Mouse (Mus musculus) kidney, postnatal 25 days (tissue): ENCODE data around the gene Fcamr.

Experiments
- DNase-seq, 2 experiments: peaks; one replicate each; pipeline ENCODE4 v3.0.0; 2021; ENCODE audit warnings: mixed read lengths in 2 of 2

The Fcamr gene

DNA sequence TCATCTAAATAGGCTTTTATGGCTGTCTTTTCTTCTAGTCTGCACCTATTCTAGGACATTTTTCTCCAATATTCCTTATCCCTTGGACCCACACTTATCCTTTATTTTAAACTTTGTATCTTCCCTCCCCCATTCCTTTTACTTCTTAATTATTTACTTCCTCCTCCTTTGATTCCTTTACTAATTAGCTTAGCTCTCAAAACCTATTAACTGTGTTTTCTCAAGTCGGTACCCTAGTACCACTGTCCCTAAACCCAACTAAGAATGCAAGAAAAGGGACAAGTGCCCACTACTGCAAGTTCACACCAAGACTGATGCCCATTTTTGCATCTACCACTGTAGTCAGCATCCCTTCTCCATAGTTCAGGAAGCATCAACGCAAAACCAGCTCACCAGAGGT lies 55.0 kb downstream of the Fcamr start:
- DNase-seq, result no peak

DNA sequence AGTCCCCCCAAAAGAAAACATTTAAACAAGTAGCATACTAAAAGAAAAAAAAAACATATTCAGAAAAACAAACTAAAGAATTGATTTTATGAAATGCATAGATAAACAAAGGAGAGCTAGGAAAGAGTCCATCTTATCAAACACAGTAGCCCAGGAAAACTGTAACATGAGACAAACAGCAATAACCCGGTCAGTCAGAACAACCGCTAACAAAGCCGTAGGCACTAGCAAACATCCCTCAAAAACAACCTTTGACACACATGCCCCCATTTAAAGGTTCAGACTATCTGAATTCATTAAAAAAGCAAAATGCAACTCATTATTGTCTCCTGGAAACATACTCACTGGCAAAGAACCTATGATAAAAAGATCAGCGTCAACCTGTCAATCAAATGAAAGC lies 56.8 kb downstream of the Fcamr start:
- no peak for DNase-seq

DNA sequence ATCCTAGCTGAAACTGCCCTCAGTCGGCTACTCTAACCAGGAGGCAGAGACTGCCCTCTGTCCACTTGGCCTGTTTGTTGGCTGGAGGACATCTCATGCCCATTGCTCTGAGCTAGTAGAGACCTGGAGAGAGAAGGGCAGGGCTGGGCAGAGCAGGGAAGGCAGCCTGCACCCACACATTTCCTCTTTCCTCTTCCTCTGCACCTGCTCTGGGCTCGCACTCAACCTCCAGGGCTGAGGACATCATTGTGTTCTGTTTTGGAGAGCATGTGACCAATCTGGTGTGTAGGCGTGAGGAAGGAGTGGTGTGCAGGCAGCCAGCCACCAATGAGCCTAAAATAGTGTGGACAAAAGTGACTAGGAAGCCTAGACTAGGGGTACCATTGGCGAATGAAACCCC lies 63.5 kb downstream of the Fcamr start:
- DNase-seq, result no peak
